Mouse (Mus musculus): ENCODE results near the gene Hist1h3f.
"Not testable (repeated sequence)": the region's sequence is repeated elsewhere in the genome, so short reads cannot be mapped to it uniquely, and the experiment has no call there.

Hist1h3f gene

DNA sequence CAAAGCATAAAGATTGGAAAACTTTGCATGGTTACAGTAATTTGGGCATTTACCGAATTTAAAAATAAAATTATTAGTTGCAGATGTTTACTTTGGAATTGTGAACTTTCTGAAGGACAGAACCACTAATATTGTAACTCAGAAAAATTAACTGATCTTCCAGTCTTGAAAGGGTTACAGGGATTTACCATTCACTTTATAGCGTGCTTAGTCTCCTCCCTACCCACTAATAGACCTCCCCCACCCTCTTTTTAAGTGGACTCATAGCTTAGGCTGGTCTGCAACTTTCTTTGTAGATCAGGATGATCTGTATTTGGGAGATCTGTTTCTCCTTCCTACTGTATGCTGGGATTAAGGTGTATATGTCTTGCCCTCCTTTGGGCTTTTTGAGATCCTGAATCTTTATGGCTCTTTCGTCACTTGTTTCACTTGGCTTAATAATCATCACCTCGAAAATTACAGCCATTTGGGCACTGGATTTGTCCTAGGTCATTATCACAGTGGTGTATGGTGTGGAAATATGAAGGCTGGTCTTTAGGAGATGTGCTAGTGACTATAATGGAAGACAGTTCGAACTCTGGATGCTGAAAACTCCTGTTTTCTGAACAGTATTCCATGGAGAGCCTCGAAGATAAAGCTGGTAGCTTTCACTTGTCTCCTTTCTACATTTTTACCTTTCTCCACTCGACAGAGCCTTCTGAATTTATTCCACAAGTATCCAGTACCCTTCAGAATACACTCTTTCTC lies 7.6 kb upstream of the Hist1h3f start:
- DNase-seq (ENCODE audit: extremely low read depth, low read depth): no peak

DNA sequence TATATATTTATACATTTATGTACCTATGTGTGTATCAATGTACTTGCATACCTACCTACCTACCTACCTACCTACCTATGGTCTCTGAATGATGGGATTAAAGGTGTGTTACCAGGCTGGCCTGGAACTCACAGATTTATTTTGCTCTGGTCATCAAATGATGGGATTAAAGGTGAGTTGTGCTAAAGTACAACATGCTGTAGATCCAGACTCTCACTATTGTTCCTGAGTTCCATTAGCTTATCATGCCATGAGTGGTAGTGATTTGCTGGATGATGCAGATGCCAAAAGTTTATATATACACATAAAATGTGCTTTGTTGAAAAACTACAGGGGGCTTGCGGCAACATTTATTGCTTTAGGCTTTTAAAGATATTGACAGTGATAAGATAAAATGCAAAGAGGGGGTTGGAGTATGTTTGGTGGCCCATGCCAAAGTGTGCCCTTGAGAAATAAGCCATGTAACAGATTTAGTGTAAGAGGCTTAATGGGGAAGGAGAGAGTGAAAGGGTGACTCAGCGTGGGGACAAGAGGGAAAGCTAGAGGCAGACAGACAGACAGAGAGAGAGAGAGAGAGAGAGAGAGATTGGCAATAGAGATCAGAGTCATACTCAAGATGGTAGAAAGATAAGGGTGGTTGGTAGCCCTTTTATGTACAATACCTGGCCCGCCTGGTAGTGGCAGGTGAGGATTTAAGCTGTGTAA lies 6.7 kb upstream of the Hist1h3f start:
- no peak for DNase-seq (ENCODE audit: extremely low read depth, low read depth)

DNA sequence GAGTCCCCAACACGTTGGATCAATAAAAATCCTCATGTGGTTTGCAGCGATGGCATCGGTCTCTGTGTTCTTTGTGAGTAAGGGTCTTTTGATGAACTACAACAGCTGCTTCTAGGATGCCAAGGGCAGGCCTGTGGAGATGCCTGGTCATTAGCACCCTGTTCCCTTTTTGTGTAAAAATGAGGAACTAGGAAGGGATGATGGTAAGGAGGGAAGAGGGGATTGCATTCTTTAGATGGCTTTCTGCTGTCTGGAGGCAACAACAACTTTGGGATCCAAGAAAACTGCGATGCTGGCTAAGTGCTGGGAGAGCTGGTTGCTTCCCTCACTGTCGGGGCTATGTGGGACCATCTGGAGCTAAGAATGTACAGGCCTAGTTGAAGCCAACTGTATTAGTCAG lies 5.6 kb upstream of the Hist1h3f start:
- no peak for DNase-seq (ENCODE audit: extremely low read depth, low read depth)

DNA sequence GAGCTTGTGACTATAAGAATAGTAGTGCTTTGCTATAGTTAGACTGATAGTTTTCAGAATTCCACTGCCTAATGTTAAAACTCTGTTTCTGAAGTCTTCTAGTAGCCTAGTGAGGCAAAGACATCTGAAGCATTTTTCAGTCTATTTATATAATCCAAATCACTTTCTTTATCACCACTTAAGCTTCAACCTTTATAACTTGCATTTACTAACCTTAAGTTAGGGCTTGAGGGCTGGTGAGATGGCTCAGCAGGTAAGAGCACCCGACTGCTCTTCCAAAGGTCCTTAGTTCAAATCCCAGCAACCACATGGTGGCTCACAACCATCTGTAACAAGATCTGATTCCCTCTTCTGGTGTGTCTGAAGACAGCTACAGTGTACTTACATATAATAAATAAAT lies 4.0 kb upstream of the Hist1h3f start:
- not testable (repeated sequence) for DNase-seq (ENCODE audit: extremely low read depth, low read depth)

DNA sequence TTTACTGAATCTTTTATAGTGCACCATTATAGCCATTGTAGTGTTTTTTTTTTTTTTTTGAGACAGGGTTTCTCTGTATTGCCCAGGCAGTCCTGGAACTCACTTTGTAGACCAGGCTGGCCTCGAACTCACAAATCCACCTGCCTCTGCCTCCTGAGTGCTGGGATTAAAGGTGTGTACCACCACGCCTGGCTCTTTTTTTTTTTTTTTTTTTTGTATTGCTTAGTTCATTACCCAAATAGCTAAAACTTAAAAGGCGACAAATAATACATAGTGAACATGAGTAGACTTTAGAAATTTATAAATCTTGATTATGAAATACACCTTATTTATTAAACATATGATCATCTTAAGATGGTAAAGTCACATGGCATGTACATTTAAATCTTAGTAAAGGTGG lies 2.4 kb upstream of the Hist1h3f start:
- DNase-seq (ENCODE audit: extremely low read depth, low read depth): no peak

DNA sequence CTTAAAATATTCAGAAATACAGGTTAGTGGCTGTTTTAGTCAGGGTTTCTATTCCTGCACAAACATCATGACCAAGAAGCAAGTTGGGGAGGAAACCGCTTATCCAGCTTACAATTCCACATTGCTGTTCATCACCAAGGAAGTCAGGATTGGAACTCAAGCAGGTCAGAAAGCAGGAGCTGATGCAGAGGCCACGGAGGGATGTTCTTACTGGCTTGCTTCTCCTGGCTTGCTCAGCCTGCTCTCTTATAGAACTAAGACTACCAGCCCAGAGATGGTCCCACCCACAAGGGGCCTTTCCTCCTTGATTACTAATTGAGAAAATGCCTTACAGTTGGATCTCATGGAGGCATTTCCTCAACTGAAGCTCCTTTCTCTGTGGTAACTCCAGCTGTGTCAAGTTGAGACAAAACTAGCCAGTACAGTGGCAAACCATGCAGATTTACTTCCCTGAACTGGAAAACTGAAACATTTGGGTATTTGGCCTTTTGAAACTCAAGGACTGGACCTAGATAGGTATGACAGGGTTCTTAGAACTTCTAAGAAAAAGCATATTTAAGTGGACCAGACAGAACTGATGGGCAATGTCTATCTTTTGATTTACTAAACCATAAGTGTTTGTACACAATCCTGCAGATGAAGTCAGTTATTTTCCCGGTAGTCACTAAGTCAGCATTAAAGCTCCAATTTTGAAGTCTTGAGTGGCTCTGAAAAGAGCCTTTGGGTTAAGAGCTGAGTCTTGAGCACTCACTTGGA lies 1.4 kb upstream of the Hist1h3f start:
- not testable (repeated sequence) for DNase-seq (ENCODE audit: extremely low read depth, low read depth)

DNA sequence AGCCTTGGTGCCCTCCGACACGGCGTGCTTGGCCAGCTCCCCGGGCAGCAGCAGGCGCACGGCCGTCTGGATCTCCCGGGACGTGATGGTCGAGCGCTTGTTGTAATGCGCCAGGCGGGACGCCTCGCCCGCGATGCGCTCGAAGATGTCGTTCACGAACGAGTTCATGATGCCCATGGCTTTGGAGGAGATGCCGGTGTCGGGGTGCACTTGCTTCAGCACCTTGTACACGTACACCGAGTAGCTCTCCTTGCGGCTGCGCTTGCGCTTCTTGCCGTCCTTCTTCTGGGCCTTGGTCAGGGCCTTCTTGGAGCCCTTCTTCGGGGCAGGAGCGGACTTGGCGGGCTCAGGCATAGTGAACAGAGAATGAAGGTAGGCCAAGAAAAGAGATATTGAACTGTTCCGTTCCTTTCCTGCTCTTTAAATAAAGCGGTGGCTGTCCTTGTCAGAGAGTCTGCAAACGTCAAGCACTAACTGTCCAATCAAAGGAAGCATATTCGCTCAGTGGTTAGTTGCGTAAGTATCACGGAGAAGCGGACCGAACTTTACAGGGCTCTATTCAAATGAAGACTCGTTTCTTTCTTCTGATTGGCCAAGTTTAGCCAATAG lies 749 bp upstream of the Hist1h3f start, which contains the start of gene Hist1h2bh:
Hist1h2bh (minus strand) TSS at position 394 of the 609 bp plus-strand sequence.
- DNase-seq (ENCODE audit: extremely low read depth, low read depth): peak; percentile 100

DNA sequence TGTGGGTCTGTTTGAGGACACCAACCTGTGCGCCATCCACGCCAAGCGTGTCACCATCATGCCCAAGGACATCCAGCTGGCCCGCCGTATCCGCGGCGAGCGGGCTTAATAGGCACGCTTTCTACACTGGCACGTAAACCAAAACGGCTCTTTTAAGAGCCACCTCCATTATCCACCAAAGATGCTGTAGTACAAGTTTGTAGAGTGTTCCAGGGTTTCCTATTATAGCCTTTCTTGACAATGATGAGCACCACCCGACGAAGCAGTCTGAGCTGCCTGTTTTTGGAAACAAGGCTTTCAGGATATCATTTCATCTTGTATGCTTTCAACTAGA lies 902 bp downstream of the Hist1h3f start:
- not testable (repeated sequence) for DNase-seq (ENCODE audit: extremely low read depth, low read depth)

DNA sequence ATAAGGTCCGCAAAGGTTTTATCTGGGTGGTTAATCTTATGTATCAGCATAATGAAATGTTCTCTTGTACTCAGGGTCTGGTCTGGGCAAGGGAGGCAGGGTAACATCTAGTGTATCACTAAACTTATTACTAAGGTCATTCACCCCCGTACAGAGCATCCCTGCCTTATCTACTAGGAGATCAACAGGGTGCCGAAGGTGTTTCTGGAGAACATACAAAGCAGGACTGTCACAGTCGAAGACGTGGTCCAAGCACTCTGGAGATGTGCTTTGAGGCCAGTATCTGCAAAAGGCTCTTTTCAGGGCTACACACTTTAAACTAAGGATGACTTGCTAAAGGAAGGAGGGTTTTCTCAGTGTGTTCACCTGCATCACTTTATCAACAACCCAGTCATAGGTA lies 2.8 kb downstream of the Hist1h3f start:
- no peak for DNase-seq (ENCODE audit: extremely low read depth, low read depth)

DNA sequence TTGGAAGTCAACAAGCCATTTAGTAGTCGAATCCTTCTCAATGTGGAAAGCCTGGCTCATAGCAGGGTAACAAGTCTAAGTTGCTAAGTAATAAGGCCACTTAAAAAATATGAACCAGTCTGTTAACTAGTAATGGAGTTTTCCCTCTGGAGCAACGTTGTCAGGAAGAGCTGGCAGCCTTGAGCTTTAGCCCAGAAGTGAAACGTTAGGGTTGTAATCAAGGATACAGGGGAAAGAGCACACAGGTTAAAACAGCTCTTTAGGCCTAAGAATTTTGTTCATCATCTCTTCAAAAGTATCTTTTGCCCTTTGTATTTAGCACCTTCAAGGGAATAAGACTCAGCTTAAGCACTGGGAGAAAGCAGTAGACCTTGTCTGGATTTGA lies 6.9 kb downstream of the Hist1h3f start:
- peak; percentile 71 for DNase-seq (ENCODE audit: extremely low read depth, low read depth)

DNA sequence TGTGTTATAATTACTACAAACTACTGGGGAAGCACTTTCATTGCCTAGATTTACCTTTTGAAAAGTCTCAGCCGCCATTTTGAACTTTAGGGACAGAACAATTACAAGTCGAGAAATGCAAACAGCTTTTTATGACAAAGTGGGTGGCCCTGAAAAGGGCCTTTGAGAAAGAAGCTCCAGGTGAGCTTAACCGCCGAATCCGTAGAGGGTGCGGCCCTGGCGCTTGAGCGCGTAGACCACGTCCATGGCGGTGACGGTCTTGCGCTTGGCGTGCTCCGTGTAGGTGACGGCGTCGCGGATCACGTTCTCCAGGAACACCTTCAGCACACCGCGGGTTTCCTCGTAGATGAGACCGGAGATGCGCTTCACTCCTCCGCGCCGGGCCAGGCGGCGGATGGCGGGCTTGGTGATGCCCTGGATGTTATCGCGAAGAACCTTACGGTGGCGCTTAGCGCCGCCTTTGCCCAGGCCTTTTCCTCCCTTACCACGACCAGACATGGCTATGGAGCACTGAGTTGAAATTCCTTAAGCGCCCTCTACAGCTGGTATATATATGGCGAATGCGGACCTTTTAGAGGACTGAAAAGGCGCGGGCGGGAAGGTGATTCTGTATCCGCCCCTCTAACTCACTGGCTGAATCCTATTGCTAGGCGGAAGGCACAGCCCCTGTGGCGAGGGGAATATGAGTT lies 7.4 kb downstream of the Hist1h3f start, which contains the start of gene Hist1h4f:
Hist1h4f (minus strand) TSS at position 503 of the 689 bp plus-strand sequence.
- peak; percentile 94 for DNase-seq (ENCODE audit: extremely low read depth, low read depth)

DNA sequence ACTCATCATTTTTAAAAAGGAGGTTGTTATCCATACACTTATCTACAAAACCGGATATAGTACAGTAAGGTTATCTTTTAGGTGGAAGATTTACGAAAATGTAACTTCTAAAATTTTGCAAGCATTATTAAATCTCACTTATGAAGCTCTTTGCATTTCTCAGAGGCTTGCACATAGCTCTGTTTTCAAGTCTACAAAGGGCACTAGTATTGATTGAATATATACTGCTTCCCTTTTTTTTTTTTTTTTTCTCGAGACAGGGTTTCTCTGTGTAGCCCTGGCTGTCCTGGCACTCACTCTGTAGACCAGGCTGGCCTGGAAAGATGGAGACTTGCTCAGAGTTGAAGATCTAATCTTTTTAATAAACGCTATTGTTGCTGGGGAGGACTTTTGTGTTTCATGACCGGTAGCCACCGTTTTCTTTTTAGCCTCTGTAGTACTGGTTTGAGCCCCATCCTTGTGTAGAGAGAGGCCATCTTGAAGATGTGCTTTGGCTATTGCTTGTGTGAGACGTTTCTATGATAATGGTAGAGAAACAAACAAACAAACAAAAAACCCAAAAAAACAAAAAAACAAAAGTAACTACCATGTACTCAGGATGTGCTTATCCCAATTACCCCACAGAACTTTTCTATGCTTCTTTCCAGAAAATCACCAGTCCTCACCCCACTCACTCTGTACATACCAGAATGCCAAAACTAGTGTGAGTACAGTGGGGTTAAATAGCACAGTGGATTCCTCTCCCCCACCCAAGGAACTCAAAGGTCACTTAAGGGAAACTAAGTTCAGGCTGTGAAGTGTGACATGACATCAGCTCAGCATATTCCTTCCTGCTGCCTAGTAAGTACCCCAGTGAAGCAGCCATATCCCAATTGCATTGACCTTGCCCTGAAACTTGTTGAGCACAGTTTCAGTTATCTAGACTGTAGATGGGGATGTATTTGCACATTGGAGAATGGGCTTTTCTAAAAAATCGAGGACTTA lies 8.4 kb downstream of the Hist1h3f start:
- no peak for DNase-seq (ENCODE audit: extremely low read depth, low read depth)

DNA sequence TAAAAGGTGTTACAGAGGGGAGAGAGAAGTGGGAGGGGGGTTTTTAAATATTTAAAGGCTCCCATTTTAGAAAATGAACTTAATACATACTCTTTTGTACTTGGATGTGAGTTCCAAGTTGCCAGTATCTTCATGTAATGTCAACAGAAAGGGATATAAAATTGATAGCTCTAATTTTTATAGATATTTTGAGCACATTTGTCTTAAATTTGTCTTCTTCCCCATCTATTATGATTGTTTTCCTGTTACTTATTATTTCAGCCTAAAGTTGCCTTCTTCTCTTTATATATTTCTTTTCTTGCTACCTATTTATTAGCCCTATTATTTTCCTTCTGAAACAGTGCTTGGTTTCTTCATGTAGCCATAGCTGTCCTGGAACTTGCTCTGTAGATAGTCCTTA lies 9.1 kb downstream of the Hist1h3f start, which contains the start of gene Hist1h1d:
Hist1h1d (plus strand) TSS at position 301 of the 400 bp plus-strand sequence.
- no peak for DNase-seq (ENCODE audit: extremely low read depth, low read depth)

DNA sequence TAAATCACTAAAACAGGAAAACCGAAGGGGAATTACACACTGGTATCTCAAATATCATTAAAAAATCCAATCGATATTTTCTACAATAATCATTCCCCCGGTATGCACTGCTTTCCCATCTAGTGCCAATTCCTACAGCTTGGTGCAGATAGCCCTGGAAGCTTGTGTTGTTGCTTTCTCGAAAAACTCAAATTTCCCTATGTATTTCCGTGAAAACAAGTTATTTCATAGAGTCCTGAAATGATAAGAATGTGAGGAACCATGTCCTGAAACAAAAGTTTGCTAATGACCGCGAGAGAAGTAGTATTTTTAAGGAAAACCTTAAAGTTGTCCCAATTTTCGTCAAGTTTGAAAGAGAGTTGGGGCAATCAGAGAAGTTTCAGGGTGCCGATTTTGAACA lies 10.5 kb downstream of the Hist1h3f start:
- DNase-seq (ENCODE audit: extremely low read depth, low read depth): peak; percentile 49

DNA sequence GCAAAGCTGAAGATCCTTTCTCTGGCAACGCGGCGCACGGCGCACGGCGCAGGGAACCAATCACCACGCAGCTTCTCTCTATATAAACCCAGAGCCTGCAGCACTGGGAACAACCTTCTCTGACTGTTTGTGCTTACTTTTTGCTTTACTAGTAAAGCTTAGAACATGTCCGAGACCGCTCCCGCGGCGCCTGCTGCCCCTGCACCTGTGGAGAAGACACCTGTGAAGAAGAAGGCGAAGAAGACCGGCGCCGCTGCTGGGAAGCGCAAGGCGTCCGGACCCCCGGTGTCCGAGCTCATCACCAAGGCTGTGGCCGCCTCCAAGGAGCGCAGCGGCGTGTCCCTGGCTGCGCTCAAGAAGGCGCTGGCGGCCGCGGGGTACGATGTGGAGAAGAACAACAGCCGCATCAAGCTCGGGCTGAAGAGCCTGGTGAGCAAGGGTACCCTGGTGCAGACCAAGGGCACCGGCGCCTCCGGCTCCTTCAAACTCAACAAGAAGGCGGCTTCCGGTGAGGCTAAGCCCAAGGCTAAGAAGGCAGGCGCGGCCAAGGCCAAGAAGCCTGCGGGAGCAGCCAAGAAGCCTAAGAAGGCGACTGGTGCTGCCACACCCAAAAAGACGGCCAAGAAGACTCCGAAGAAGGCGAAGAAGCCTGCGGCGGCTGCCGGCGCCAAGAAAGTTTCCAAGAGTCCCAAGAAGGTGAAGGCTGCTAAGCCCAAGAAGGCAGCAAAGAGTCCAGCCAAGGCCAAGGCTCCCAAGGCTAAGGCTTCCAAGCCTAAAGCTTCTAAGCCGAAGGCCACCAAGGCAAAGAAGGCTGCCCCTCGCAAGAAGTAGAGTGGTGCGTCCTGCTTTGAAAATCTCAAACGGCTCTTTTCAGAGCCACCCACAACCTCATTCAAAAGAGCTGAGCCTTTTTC lies 11.3 kb downstream of the Hist1h3f start:
- DNase-seq (ENCODE audit: extremely low read depth, low read depth): peak; percentile 95

DNA sequence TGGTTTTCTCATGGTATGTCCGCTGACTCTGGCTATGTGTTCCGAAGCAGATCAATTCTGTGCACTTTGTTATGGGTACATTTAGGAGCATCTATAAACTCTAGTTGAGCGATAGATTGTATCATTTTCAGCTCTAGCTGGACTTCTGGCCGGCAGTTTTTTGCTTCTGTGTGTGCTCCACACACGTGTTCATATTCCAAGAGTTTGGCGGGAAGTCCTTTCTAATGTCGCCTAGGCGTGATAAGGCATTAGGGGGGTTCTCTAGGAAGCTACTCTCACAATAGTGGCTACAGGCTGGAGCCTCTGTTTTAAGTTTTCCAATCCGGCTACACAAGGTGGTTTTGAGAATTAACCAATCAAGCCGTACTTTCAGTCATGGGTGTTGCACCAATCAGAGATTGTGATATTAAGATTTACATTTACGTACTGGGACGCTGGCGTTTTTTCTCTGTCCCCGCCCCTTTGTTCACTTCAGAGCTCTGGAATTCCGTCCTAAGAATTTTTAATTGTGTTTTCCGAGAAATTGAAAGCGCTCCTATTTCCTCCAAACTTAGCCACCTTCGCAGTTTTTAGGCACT lies 12.1 kb downstream of the Hist1h3f start:
- peak; percentile 95 for DNase-seq (ENCODE audit: extremely low read depth, low read depth)

DNA sequence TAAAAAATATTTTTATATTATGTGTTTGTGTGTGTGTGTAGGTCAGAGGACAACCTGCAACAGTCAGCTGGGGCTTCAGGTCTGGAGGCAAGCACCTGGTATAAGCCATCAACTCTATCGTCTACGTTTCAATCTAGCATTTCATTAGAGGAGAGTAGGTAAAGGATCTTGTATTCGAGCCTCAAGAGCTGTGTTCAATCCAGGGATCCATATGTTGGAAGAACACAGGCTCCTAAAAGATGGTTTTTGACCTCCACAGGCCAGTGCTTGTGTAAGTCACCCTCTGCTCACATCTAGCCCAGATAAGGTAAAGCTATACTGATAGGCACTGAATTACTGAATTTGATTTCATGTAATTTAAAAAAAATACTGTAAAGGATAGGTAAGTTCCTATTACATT lies 13.1 kb downstream of the Hist1h3f start:
- DNase-seq (ENCODE audit: extremely low read depth, low read depth): no peak

DNA sequence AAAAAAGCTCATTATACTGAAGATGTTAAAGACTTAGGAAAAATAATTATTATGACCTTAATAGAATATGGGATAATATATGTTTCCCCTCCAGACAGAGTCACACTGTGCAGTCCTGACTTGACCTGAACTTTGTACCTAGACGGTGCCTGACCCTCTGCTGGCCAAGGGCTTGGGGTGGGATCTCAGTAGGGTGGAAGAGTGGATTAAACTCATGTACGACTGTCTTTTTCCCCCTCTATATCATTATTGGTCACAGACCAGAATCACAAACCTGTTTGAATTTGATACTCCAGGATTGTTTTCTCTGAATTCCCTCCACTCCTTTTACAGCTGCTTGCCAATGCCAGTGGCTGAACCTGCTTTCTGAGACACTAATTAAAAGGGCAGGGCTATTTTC lies 16.8 kb downstream of the Hist1h3f start:
- not testable (repeated sequence) for DNase-seq (ENCODE audit: extremely low read depth, low read depth)
